Mouse (Mus musculus) CH12.LX (cell line): ENCODE measurements around the gene Ppp2r5e. TPM values are rescaled to one million over a fixed set of nuclear protein-coding genes. Genes with fewer than 3 reads are reported as not detected.

Experiments
- DNase-seq: peaks from one replicate; pipeline ENCODE4 v3.0.0-alpha.2; 2013; ENCODE audit errors: extremely low read depth
- H3K27ac ChIP-seq: 2 replicates; pipeline ENCODE4 v1.5.1; 2012; ENCODE audit warnings: low read depth, mild to moderate bottlenecking, control low read depth, moderate library complexity; ENCODE audit not compliant: insufficient read depth
- H3K27me3 ChIP-seq: replicated peaks from 2 replicates; pipeline ENCODE3; 2012; ENCODE audit warnings: inconsistent platforms
- H3K36me3 ChIP-seq, 2 experiments: replicated peaks in 1 of 2; 2 replicates each; pipeline versions ENCODE3 to v1.6.1; 2012; ENCODE audit warnings: inconsistent platforms in 1 of 2, low read length in 1 of 2, mild to moderate bottlenecking in 1 of 2, mixed read lengths in 1 of 2, moderate library complexity in 1 of 2; ENCODE audit not compliant: control insufficient read depth in 1 of 2, insufficient read depth in 1 of 2
- H3K4me1 ChIP-seq, 2 experiments: 2 replicates each; pipeline ENCODE4 v1.6.1; 2012; ENCODE audit warnings: inconsistent platforms in 1 of 2, moderate library complexity in 1 of 2; ENCODE audit not compliant: insufficient read depth in 2 of 2, control insufficient read depth in 1 of 2
- H3K4me2 ChIP-seq: 2 replicates; pipeline ENCODE4 v1.6.1; 2012; ENCODE audit warnings: low read depth, mild to moderate bottlenecking, control low read depth; ENCODE audit not compliant: poor library complexity, insufficient read depth, severe bottlenecking
- H3K4me3 ChIP-seq, 3 experiments: fragments of 150-350 bp in 1 of 3; sonication (generic) in 1 of 3; replicated peaks in 1 of 3; 2 replicates each; pipeline versions ENCODE3 to v1.5.1; 2011 to 2012; ENCODE audit warnings: low read depth in 2 of 3, low read length in 2 of 3, mild to moderate bottlenecking in 2 of 3, moderate library complexity in 2 of 3, control low read depth in 1 of 3, improper control_type of control experiment in 1 of 3, inconsistent platforms in 1 of 3, mixed read lengths in 1 of 3; ENCODE audit not compliant: poor library complexity in 1 of 3
- H3K79me2 ChIP-seq: replicated peaks from 2 replicates; pipeline ENCODE4 v1.6.1; 2012; ENCODE audit warnings: mild to moderate bottlenecking, moderate library complexity; ENCODE audit not compliant: control insufficient read depth, poor library complexity, insufficient read depth, severe bottlenecking; ENCODE audit errors: extremely low read depth
- H3K9ac ChIP-seq: 2 replicates; pipeline ENCODE4 v1.6.1; 2012; ENCODE audit warnings: low read depth, mild to moderate bottlenecking, control low read depth, moderate library complexity; ENCODE audit not compliant: insufficient read depth
- H3K9me3 ChIP-seq: replicated peaks from 2 replicates; pipeline ENCODE3; 2012; ENCODE audit warnings: low read length, inconsistent platforms, mixed read lengths
- CHD1 ChIP-seq: IDR thresholded peaks from 2 replicates; pipeline ENCODE4 v1.6.1; 2012; ENCODE audit warnings: low read depth, low read length, improper control_type of control experiment, inconsistent platforms
- CTCF ChIP-seq, 2 experiments: IDR thresholded peaks in 1 of 2; conservative IDR thresholded peaks in 1 of 2; 2 replicates each; pipeline ENCODE4 v1.5.1; 2011 to 2012; ENCODE audit warnings: low read depth in 2 of 2, low read length in 2 of 2, improper control_type of control experiment in 1 of 2, inconsistent platforms in 1 of 2, mild to moderate bottlenecking in 1 of 2, moderate library complexity in 1 of 2
- ELF1 ChIP-seq: IDR thresholded peaks from 2 replicates; pipeline ENCODE4 v1.6.1; 2014; ENCODE audit warnings: low read depth, mild to moderate bottlenecking, inconsistent platforms, low read length, improper control_type of control experiment
- EP300 ChIP-seq: IDR thresholded peaks from 2 replicates; pipeline ENCODE4 v1.6.1; 2011; ENCODE audit warnings: low read length, improper control_type of control experiment
- ETS1 ChIP-seq: conservative IDR thresholded peaks from 2 replicates; pipeline ENCODE4 v1.6.1; 2012; ENCODE audit warnings: low read depth, mild to moderate bottlenecking, inconsistent platforms, low read length, improper control_type of control experiment, moderate library complexity
- HCFC1 ChIP-seq: IDR thresholded peaks from 2 replicates; pipeline ENCODE4 v1.6.1; 2012; ENCODE audit warnings: low read depth, mild to moderate bottlenecking, inconsistent platforms, low read length, improper control_type of control experiment
- IRF4 ChIP-seq: IDR thresholded peaks from 2 replicates; pipeline ENCODE4 v1.6.1; 2014; ENCODE audit warnings: low read depth, mild to moderate bottlenecking, inconsistent platforms, low read length, improper control_type of control experiment
- MAFK ChIP-seq: IDR thresholded peaks from 2 replicates; pipeline ENCODE4 v1.6.1; 2011; ENCODE audit warnings: low read length, improper control_type of control experiment; ENCODE audit not compliant: insufficient replicate concordance
- NELFE ChIP-seq: IDR thresholded peaks from 2 replicates; pipeline ENCODE4 v1.6.1; 2011; ENCODE audit warnings: low read depth, low read length, improper control_type of control experiment
- RAD21 ChIP-seq: IDR thresholded peaks from 2 replicates; pipeline ENCODE4 v1.6.1; 2011; ENCODE audit warnings: low read depth, mild to moderate bottlenecking, low read length, improper control_type of control experiment, moderate library complexity
- TBP ChIP-seq: conservative IDR thresholded peaks from 2 replicates; pipeline ENCODE4 v1.6.1; 2011; ENCODE audit warnings: low read depth, low read length, improper control_type of control experiment
- UBTF ChIP-seq: IDR thresholded peaks from 2 replicates; pipeline ENCODE4 v1.6.1; 2012; ENCODE audit warnings: low read depth, mild to moderate bottlenecking, inconsistent platforms, low read length, improper control_type of control experiment, moderate library complexity
- dilution Hi-C: fragments of 300-500 bp; cut with MboI; formaldehyde crosslinking; loops from 2 replicates; pipeline ENCODE4 v1.14.3; 2020; ENCODE audit warnings: low sequenced_read_pairs; ENCODE audit not compliant: extremely low pct_unique_long_range_greater_than_20kb, extremely low pct_ligation_motif_present
- in situ Hi-C: fragments of 300-500 bp; cut with MboI; formaldehyde crosslinking; loops from 3 replicates; pipeline ENCODE4 v1.14.3; 2019; ENCODE audit warnings: low sequenced_read_pairs, low pct_ligation_motif_present, low pct_unique_long_range_greater_than_20kb, mixed read lengths
- polyA plus RNA-seq: library from polyadenylated mRNA; unstranded; fragments of >175 nt; gene quantifications from 2 replicates; pipeline ENCODE4 v1.2.1, GENCODE M21; 2012; ENCODE audit warnings: low read depth; ENCODE audit not compliant: insufficient read length
- total RNA-seq, 2 experiments: library from RNA; depleted of rRNA; stranded (reverse); fragments of 300-350 nt in 1 of 2; fragments of >200 nt in 1 of 2; gene quantifications; 2 replicates each; pipeline ENCODE4 v1.2.3; 2012 to 2014

Ppp2r5e gene
- total and polyA plus RNA-seq, 3 experiments: 9.3 to 21.7 (median 10.0) TPM

DNA sequence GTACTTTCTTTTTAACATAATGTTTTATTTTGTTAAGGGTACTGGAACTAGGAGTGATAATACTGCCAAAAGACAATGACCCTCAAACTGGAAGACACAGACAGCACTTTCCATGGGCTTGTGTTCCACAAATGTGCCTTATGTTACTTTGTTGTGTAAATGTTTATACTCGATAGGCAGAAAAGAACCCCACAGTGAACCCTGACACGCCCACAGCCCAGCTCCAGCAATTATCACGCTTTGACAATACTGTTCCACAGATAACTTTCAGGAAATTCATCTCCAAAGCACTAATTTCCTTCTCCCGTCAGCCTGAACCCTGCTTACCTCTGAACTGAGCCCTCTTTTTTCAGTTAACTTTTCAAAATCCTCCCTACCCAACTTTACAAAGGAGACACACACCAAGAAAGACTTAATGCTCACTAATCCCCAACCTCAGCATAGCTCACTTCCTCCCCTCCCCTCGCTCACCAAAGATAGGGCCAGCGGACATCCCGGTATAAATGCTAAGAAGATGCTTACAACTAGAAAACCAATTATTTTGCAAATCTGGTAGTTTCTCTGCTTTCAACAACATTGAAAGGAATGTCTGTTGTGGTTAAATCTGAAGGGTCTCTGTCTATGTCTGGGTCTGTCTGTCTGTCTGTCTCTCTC lies 58.9 kb downstream of the Ppp2r5e start:
- H3K4me1 ChIP-seq: peaks cover 2 to 15% of the 10 kb centered on the region in 2 experiments; a peak in 3 of 4 replicates
- no peak for TF ChIP-seq HCFC1
- TF ChIP-seq CHD1: no peak
- no peak for DNase-seq
- H3K9me3 ChIP-seq: peaks cover 13% of the 10 kb centered on the region
- dilution Hi-C loops: no loop called here
- no peak overlapping the region for H3K4me2 ChIP-seq
- peaks cover 0 to 18% of the 10 kb centered on the region in 2 experiments for H3K36me3 ChIP-seq
- in situ Hi-C loops: no loop called here
- H3K27ac ChIP-seq: no peak overlapping the region
- no peak overlapping the region for H3K9ac ChIP-seq
- peaks cover 18% of the 10 kb centered on the region; the same call in 1 of the 2 replicates for H3K79me2 ChIP-seq
- no peaks in the 10 kb centered on the region for H3K27me3 ChIP-seq
- no peak overlapping the region for H3K4me3 ChIP-seq

GRCm38 (mm10) chr12:75536566-75536965 lies 59.5 kb downstream of the Ppp2r5e start:
- peaks cover 13% of the 10 kb centered on the region for H3K9me3 ChIP-seq
- peaks cover 23% of the 10 kb centered on the region for H3K79me2 ChIP-seq
- TF ChIP-seq RAD21: no peak
- no peak for TF ChIP-seq CTCF (conservative IDR thresholded peaks at IDR 0.05 in 1 of 2, IDR thresholded peaks at IDR 0.05 in 1 of 2; ENCODE audit: low read depth in 2 of 2, low read length in 2 of 2)
- no peak for TF ChIP-seq UBTF
- TF ChIP-seq HCFC1: no peak
- no peak for TF ChIP-seq ELF1
- TF ChIP-seq NELFE: no peak
- TF ChIP-seq ETS1: no peak
- no peak for TF ChIP-seq TBP
- TF ChIP-seq, all 38 proteins: peak for 0
- Histone ChIP-seq H3K27me3 (no peaks in the 10 kb centered on the region), H3K4me3 (no peak overlapping the region), H3K36me3 (peaks cover 0 to 18% of the 10 kb centered on the region in 2 experiments), H3K27ac (no peak overlapping the region), H3K4me2 (no peak overlapping the region), H3K4me1 (peaks cover 5 to 20% of the 10 kb centered on the region in 2 experiments; a peak in 3 of 4 replicates), H3K9ac (no peak overlapping the region)
- DNase-seq: no peak
- in situ Hi-C loops (no loop called here), dilution Hi-C loops (no loop called here)

DNA sequence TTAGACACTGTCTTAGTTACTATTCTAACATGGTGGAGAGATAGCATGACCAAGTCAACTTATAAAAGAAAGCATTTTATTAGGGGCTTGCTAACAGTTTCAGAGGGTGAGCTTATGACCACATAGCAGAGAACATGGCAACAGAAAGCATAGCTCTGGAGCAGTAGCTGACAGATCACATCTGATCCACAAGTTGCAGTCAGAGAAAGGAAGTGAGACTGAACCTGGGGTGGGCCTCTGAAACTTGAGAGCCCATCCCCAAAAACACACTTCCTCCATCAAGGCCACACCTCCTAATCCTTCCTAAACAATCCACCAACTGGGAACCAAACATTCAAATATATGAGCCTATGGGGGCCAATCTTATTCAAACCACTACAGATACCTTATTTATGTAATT lies 62.9 kb downstream of the Ppp2r5e start:
- H3K27me3 ChIP-seq: no peaks in the 10 kb centered on the region
- H3K9me3 ChIP-seq: peaks cover 13% of the 10 kb centered on the region
- dilution Hi-C loops: no loop called here
- H3K36me3 ChIP-seq: peaks cover 0 to 6% of the 10 kb centered on the region in 2 experiments
- no peak overlapping the region for H3K9ac ChIP-seq
- peaks cover 16 to 49% of the 10 kb centered on the region in 2 experiments for H3K4me1 ChIP-seq
- no peak overlapping the region for H3K27ac ChIP-seq
- TF ChIP-seq ELF1 (0 out of 2 replicates have a peak, but pooled peaks have one; percentile 8), IRF4 (peak; percentile 60), MAFK (no peak), EP300 (peak; percentile 43; the same call in 1 of the 2 replicates)
- TF ChIP-seq, all 38 proteins: peak for 3
- Histone ChIP-seq H3K4me3 (no peak overlapping the region), H3K4me2 (no peak overlapping the region), H3K79me2 (peaks cover 23% of the 10 kb centered on the region)
- peak; percentile 31 for DNase-seq
- in situ Hi-C loops: no loop called here
